Mouse (Mus musculus): ENCODE measurements around the gene Gm21852. TPM values are rescaled to one million over a fixed set of nuclear protein-coding genes. Genes with fewer than 3 reads are reported as not detected.
"Not testable (repeated sequence)": the region's sequence is repeated elsewhere in the genome, so short reads cannot be mapped to it uniquely, and the experiment has no call there.

Gene Gm21852
- not detected in 2 replicates for polyA plus RNA-seq (2011; ENCODE audit: insufficient read depth, insufficient read length, low read depth, missing spikeins)

- H3K27ac ChIP-seq (ENCODE audit: insufficient read depth, low read length); H3K27me3 ChIP-seq (ENCODE audit: control insufficient read depth, insufficient read depth, low read length, poor library complexity, severe bottlenecking); H3K36me3 ChIP-seq (ENCODE audit: control insufficient read depth, insufficient read depth, low read length, poor library complexity, severe bottlenecking); H3K9ac ChIP-seq (ENCODE audit: low read depth, poor library complexity, severe bottlenecking); H3K4me1 ChIP-seq (ENCODE audit: control insufficient read depth, insufficient read depth, low read length); H3K9me3 ChIP-seq (replicated peaks; ENCODE audit: control insufficient read depth, insufficient read depth, low read length, poor library complexity, severe bottlenecking); H3K4me3 ChIP-seq (ENCODE audit: low read depth, low read length): not testable (repeated sequence)
Measured at GRCm38 (mm10) chrY:40651896-40652295, at the start of gene Gm21852. Gene Gm21852 (minus strand): TSS chrY:40651996.

Other genes with a start within 250 kb of the Gm21852 start
- not detected in 2 replicates for gene Gm21797, start 123.8 kb upstream of the Gm21852 start, polyA plus RNA-seq (2011; ENCODE audit: insufficient read depth, insufficient read length, low read depth, missing spikeins)
- gene Gm20795, start 152.9 kb upstream of the Gm21852 start, polyA plus RNA-seq (2011; ENCODE audit: insufficient read depth, insufficient read length, low read depth, missing spikeins): not detected in 2 replicates

Data from ES-Bruce4 (cell line).